Mouse (Mus musculus) thymus, postnatal 10 days (tissue): ENCODE measurements at regions not wholly inside any gene's neighbourhood (a gene's known extent, or its start where the extent isn't known, plus 50 kb on each side); places are given as distances from the start of the nearest gene placed in this dataset.

ENCODE experiments used
- DNase-seq, 2 experiments: peaks; one replicate each; pipeline ENCODE4 v3.0.0; 2021; ENCODE audit warnings: low spot score in 2 of 2

DNA sequence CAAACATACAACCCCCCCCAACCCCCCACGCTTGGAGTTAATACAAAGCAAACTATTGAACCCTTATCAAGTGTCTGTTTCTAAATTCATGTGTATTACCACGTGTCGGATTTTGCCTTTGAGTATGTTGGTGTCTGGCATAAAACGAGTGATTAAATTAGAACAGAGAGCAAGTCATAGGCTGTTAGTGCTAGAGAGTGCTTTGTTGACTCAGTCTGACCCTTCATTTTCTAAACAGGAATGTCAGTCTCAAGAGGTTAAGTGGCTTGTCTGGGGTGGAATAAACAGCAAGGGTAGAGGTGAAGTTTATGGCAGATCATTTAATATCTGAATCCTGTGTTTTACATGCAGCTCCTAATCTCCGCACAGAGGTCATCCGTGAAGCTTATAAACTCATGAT, 104.1 kb downstream of the Uchl5 start:
- no peak for DNase-seq

- DNase-seq = no peak
Measured at GRCm38 (mm10) chr1:143879622-143880021, 102.5 kb downstream of the Uchl5 start.

DNA sequence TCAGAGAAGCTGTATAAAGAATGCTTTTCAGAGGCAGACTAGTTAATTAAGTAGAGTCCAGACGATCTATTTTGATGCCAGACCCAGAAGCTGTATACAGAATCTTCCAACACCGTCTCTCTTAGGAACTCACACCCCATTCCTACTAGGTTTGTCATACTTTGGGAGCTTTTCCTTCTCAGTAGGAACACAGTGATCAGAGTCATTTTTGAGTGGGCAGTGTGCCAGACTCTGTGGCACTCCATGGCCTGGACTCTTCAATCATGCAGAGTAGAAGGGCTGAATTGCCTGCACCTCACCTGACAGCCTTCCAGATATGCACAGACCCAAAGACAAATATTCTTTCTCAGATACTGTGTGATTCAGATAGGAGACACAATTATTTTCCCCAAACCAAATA, 101.2 kb downstream of the Uchl5 start:
- DNase-seq = no peak

DNA sequence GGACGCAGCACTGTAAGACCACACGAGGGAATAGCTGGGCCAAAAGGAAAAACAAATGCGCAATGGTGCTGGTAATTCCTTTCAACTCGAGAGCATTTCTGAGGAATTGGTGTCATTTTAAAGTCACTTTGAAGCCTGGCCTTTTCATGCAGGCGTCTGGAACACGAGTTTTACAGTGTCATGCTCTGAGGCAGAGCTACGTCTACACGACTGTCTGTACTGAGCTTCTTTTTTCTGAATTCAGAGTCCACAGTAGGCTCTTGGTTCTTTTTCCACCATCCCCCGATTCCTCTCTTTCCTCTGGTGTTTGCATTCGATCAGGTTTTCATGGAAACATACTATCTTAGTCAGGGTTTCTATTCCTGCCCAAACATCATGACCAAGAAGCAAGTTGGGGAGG, 83.2 kb downstream of the Uchl5 start:
- no peak for DNase-seq

DNA sequence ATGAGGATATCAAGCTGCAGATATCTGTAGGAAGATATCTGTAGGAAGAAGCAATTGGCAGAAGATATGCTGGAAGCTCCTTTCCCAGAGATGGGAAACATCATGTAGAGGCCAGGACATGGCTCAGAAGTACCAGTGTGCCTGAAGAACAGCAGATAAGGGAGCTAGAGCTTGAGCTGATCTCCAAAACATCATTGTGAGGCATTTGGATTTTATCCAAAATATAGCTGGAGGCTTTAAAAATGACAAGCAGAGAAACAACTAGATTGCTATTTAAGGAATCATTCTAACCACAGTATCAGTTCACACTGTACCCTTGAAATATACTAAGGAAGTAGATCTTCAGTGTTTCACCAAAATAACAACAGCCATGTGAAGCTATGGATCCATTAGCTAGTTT, 81.5 kb downstream of the Uchl5 start:
- DNase-seq = no peak
